Mouse (Mus musculus): ENCODE results near the gene Tbc1d4. TPM values are rescaled to one million over a fixed set of nuclear protein-coding genes. Genes with fewer than 3 reads are reported as not detected.

Gene Tbc1d4
- total RNA-seq (2021) = 10 to 100 TPM in 1 of 2 experiments, 1 to 10 TPM in 1; 6.1 to 12.0 TPM

DNA sequence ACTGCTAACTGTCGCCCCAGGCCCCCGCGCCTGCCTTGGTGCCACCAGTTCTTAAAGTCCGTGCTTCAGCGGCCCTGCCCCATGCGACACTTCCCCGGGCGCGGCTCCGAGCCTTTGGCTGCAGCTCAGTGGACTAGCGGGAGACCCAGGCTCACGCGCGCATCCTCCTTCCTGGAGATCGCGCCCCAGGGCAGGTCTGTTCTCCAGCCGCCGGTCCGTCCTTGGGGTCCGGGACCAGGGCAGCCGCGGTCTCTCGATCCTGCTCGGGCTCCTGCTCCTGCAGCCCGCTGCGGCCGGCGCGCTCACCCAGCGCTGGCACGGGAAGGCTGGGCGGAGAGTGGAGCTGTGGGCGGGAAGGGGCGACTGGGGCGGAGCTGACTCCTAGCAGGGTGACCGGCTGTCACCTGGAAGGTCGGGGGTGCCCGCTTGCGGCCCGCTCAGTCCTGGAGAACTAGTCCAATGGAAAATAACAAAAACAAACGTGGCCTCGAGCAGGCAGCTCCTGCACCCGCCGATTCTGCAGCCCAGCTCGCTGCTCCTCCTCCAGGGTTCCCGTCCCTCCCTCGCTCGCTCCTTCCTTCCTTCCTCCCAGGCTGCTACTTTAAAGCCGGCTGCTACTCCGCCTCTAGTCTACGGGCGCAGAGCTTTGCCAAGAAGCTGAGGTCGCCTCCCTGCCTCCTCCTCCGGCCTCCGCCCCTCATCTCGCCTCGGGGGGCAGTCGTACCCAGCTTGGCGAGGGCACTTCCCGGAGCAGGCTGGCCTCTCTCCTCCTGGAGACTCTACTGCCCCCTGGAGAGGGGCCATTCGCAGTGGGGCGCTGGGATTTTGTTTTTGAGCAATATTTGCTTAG, at the start of gene Tbc1d4:
Tbc1d4 (minus strand) TSS at position 673 of the 850 bp plus-strand sequence.
- intact Hi-C loops (cut with DNase I) = loop anchor here (5.0 kb wide), 2 partner anchors 44 to 91 kb away; partner anchors contain the start of gene Uchl3
- DNase-seq (ENCODE audit: low spot score in 2 of 2) = peak; percentile 66 to 67

DNA sequence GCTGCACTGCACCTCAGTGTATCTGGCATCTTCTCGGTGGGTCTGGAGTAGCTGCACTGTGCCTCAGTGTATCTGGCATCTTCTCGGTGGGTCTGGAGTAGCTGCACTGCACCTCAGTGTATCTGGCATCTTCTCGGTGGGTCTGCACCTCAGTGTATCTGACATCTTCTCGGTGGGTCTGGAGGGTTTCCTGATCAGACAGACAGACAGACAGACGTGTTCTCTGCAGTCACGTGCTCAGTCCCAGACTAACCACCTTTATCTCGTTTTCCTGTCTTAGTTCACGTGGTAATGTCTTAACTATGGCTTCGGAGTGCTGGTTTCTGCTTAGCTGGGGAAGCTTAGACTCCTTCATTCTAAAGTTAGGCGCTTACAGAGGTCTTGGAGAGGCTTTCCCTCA, 47.3 kb upstream of the Tbc1d4 start:
- DNase-seq (ENCODE audit: low spot score in 2 of 2) = no peak
- intact Hi-C loops (cut with DNase I) = no loop called here

DNA sequence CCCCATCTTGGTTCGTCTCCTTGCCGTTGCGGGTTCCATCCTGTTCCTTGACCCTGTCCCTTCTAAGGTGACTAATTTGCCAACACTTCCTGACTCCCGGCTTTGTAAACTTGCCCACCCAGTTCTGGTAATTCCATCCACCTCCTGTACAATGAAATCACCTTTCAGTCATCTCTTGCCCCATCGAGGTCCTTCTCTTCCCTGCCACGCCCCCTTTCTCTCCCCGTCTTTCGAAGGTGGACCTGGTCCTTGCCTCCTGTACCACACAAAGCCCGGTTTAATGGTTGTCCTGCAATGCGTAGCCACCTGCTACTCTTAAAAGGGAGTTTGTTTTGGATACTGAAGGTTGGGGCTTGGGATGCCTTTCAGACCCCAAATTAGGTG, 45.5 kb upstream of the Tbc1d4 start:
- intact Hi-C loops (cut with DNase I) = loop anchor here (5.0 kb wide), 3 partner anchors 47 to 1367 kb away; partner anchors contain the start of gene Tbc1d4
- DNase-seq (ENCODE audit: low spot score in 2 of 2) = no peak

DNA sequence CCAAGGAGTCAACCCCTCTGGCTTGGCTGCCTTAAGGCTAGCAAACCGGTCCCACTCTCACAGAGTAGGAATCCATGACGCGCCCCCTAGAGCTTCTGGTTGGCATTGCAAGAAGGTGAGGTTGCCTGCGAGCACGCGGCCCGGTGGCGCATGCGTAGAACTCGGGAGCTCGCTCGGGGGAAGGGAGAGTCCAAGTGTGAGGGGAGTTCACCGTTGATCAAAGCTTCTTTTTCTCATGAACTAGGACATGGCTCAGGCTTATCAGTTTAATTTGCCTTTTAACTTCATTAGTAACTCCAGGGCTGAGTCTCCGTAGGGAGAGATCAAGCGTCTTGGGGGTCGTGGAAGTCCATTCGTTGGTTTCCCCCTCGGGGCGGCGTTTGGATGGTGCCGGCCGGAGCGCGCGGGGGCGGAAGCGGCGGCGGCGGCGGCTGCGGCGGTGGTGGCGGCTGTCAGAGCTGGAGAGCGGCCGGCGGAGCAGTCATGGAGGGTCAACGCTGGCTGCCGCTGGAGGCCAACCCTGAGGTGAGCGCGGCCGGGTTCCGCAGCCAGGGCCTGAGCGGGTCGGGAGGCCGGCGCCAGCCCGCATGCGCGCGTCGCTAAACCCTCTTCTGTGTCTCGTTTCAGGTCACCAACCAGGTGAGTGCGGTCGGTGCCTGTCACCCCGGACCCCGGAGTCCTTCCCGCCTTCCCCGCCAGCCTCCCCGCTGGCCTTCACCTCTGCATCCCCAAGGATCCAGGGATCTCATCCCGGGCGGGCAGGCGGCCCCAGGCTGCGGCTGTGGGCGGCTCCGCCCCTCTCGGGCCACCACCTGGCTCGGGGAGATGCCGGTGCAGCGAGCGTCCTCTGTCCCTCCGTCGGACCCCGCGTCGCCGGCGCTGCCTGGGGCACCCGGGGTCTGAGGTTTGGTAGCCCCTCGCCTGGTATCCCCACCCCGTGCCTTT, 44.9 kb upstream of the Tbc1d4 start, which contains the start of gene Uchl3:
Uchl3 (plus strand) TSS at position 387 of the 945 bp plus-strand sequence.
- DNase-seq (ENCODE audit: low spot score in 2 of 2) = peak; percentile 93 to 97
- intact Hi-C loops (cut with DNase I) = loop anchor here (5.0 kb wide), 3 partner anchors 47 to 1367 kb away; partner anchors contain the start of gene Tbc1d4

DNA sequence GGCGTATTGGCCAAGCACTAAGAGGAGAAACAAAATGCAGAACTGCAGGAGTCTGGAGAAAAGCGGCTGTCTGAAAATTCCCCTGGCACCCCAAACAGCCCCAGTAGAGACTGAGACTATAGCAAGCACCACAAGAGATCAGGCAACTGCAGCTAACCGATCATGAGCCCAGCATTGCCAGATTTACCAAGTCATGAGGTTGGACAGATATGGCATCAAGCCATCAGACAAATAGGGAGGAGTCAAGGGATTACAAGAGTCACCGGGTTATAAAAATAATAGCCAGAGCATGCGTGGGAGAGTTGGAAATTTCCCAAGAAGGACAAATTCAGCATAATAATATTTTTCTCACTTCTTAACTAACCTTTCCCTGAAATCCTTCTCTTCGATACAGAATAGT, 43.6 kb upstream of the Tbc1d4 start:
- DNase-seq (ENCODE audit: low spot score in 2 of 2) = no peak
- intact Hi-C loops (cut with DNase I) = loop anchor here (5.0 kb wide), 3 partner anchors 45 to 1365 kb away; partner anchors contain the start of gene Tbc1d4

DNA sequence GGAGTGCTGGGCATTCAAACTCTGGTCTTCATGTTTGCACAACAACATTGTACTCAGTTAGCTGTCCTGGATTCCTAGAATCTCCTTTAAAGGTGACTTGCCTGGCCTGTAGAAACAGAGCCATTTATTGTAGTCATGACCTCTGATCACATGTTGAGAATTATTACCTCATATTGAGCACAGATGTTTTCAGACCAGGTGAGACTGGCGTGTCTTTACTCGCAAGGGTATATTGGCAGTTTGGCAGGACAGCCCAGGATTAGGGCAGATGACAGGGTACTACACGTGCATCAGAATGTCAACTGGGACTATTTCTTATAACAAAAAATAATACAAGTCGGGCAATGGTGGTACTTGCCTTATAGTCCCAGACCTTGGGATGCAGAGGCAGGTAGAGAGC, 41.6 kb upstream of the Tbc1d4 start:
- intact Hi-C loops (cut with DNase I) = loop anchor here (5.0 kb wide), 3 partner anchors 43 to 1363 kb away; partner anchors contain the start of gene Tbc1d4

DNA sequence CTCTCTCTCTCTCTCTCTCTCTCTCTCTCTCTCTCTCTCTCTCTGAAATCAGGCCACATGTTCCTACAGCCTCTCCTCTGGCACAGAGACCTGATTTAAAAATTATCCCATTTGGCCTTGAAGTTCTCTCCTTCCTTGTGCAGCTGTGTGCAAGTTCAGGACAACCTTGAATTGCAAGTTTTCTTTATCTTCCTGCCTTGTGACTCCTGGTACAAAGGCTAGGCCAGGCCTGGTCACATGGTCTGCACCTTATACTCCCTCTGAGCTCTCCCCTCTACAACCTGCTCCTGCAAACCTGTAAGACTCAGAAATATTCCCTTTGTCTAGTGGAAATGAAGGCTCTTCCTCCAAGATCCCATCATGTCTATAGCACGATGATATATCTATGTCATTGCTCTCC, 36.0 kb upstream of the Tbc1d4 start:
- intact Hi-C loops (cut with DNase I) = no loop called here

More for the DNA sequence above, 41.6 kb upstream of the Tbc1d4 start:
- no peak for DNase-seq (ENCODE audit: low spot score in 2 of 2)

DNA sequence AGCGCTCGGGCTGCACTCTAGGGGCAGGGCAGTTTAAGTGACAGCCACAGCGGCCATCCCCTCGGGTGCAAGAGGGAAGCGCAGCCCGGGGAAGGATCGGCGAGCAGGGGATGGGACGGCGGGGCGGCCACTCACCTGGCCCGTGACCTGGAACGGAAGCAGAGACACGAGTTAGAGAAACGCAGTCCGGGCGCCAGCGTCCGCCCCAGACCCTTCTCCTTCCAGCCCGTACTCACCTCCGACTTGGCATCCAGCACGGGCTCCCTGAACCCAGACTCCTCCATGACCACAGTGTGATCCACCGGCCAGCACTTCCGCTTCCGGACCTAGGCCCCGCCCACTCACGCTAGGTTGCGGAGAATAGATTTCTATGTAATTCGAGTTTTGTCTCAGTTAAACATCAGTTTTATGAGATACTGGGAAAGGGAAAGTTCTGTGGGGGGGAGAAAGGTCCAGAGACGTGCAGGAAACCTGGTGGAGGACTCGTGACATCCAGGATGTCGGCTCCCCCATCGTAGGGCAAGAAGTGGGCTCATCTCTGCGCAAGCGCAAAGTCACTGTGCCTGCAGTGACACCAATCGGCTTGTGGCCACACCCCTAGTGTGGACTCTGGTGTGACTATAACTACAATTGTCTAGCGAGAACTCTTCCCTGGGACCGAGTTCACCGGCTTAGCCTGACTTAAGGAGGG, 31.3 kb upstream of the Tbc1d4 start, which contains the start of gene Commd6:
Commd6 (minus strand) TSS at position 534 of the 691 bp plus-strand sequence.
- peak; percentile 91 to 93 for DNase-seq (ENCODE audit: low spot score in 2 of 2)
- intact Hi-C loops (cut with DNase I) = no loop called here

More for the DNA sequence above, 36.0 kb upstream of the Tbc1d4 start:
- DNase-seq (ENCODE audit: low spot score in 2 of 2) = no peak

DNA sequence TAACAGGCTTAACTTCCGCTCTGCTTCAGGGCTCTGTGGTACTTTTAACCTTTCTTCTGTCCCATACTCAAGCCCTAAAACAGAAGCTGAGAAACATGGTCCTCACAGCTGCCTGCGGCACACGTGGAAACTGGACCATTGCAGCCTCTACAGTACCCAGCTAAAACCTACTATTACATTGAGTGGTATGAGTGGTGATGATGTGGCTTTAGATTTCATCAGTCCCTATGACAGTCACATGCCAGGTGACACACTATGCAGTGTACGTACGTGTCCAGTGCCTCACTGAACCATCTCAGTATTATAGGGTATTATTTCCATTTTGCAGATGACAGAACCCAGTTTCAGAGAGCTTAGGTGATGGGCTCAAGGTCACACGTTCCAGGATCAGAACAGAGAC, 28.4 kb upstream of the Tbc1d4 start:
- intact Hi-C loops (cut with DNase I) = no loop called here
- no peak for DNase-seq (ENCODE audit: low spot score in 2 of 2)

DNA sequence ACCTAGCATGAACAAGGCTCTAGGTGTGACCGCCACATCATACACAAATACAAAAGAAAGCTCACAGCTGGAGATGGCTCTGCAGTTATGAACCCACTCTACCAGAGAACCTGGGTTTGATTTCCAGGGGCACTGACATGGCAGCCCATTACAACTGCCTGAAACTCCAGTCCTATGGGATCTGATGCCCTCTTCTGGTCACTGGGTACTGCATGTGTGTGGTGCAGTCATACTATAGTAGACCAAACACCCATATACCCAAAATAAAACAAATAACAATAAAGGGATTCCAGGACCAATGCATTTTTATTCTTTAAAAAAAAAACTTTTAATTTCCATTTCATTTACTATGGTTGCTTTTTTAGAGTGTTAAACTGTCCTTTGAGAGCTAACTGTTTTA, 26.8 kb upstream of the Tbc1d4 start:
- no peak for DNase-seq (ENCODE audit: low spot score in 2 of 2)

DNA sequence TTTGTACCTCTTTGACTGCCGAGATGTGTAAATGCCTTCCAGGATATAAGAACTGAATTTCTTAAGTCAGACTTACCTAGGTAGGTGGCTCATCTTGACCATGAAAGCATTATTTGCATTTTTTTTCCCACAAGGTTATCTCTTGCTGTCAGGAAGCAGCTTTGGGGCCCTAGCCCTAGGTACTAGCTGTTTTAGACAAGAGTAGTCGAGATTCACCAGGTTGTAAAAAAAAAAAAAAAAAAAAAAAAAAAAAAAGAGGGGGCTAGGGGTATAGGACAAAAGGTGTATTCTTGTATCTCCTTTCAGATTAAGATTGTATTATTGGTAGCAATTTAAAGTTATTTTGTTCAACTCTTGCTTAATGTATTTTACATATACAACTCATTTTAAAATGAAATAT, 21.6 kb upstream of the Tbc1d4 start:
- intact Hi-C loops (cut with DNase I) = no loop called here
- DNase-seq (ENCODE audit: low spot score in 2 of 2) = no peak

More for the DNA sequence above, 26.8 kb upstream of the Tbc1d4 start:
- intact Hi-C loops (cut with DNase I) = no loop called here

DNA sequence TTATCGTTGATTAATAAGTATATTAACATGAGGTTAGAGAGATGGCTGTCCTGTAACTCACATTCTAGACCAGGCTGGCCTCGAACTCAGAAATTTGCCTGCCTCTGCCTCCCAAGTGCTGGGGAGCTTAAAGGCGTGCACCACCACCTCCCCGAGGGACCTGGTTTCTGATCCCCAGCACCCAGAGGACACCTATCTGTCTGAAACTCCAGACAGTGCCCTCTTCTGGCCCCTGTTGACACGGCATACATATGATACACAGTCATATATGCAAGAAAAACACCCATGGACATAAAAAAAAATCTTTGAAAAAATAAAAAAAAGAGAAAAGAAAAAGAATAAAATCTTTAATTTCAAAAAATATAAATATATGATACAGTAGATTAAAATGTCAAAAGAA, 8.7 kb upstream of the Tbc1d4 start:
- intact Hi-C loops (cut with DNase I) = no loop called here
- DNase-seq (ENCODE audit: low spot score in 2 of 2) = no peak

DNA sequence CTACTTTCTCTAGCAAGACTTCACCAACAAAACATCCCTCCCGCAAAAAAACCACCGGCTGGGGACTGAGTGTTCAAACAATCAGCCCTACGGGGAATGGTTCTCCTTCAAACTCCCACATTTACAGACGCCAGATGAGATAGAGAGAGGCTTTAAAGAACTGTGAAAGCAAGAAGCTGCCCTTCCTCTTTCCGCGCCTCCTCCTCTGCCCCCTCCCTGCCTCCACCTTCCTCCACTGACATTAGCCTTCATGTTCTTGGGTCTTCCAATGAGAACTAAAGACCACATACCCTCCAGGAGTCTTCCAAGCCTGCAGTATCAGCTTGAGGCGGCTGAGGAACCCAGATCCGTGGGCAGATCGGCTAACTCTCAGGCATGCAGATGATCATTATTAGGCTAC, 7.2 kb upstream of the Tbc1d4 start:
- DNase-seq (ENCODE audit: low spot score in 2 of 2) = no peak
- intact Hi-C loops (cut with DNase I) = no loop called here

DNA sequence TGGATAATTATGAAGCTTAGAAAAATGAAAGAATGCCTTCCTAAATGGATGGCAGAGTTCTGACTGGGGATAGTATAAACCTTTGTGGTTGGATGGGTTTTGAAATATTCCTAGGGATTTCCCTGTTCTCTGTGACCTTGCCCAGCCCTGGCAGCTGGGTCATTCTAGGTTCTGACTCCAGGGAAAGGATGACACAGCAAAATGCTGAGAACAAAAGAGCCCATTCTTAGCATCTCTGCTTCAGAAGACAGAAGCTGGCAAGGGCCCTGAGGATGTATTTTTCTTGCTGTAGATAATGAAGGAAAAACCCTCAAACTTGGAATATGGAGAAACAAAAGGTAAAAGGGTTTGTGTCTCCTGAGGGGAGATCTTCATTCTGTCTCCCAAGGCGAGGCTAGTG, 4.2 kb upstream of the Tbc1d4 start:
- intact Hi-C loops (cut with DNase I) = no loop called here
- no peak for DNase-seq (ENCODE audit: low spot score in 2 of 2)

DNA sequence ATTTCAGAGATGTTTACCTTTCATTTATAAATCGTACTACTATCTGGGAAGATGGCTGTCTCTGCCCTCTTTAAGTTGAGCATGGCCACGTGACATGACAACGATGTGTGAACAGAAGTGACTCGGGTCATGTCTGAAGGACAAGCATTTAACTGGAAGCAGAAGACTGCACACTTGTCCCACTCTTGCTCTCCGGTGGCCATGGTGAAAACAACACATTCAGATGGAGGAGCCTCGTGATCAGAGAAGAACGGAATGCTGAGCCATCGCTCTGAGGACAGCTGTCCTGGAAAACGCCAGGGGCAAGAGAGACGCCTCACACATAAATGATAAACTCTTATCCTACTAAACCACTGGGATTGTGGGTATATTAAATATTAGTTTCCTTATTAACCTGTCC, 1.7 kb upstream of the Tbc1d4 start:
- no peak for DNase-seq (ENCODE audit: low spot score in 2 of 2)
- intact Hi-C loops (cut with DNase I) = no loop called here

DNA sequence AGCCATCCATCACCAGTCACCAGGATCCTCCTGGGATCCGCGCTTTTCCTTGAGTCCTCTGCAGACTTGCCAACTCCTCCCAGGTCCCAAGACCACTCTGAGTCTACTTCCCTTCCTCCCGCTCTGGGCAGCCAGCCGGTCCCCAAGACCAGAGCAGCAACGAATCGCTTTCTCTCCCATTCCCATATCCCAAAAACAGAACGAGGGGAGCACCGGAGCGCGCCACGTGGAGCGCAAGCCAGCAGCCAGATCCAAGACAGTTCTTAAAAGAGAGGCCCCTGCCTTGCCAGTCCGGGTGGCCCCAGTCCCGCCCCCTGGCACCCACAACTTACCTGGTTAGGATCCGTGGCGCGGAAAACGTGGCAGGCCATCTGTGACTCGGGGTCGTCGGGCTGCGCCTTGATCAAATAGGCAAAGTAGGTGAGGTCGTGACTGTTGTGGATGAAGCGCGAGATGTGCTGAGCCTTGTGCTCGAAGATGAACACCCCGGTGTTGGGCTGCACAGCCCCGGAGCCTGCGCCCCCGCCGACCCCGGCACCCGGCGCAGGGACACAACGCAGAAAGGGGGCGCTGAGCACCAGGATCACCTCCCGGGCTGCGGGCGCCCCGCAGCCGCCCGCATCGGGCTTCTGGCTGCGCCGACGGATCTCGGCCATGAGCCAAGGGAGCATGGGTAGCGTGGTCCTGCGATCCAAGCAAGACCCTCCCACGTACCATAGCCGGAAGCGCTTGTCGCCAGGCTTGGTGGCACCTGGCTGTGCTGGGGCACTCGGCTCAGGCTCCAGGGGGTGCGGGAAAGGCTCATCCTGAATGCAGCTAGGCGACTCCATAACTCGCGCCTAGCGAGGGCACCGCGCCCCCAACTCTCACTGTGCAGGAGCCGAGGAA, 1.1 kb downstream of the Tbc1d4 start:
- peak; percentile 17 to 19 for DNase-seq (ENCODE audit: low spot score in 2 of 2)
- intact Hi-C loops (cut with DNase I) = loop anchor here (5.0 kb wide), 2 partner anchors 44 to 91 kb away; partner anchors contain the start of gene Uchl3

DNA sequence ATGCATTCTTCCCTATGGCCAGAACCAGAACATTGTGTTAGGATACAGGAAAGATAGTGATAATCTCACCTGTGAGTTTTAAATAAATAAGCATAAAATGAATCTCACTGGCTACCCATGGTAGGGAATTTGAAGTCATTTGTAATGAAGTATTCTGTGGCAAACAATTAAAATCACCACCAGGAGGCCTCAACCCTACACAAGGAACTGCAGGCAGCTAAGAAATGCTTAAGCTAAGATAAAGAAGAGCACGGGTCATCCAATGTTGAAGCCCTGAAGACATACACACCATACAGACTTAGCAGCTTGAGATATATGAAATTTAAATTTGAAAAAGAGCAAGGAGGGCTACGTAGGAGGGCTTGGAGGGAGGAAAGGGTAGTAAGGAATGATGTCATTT, 3.1 kb downstream of the Tbc1d4 start:
- DNase-seq (ENCODE audit: low spot score in 2 of 2) = no peak
- intact Hi-C loops (cut with DNase I) = loop anchor here (5.0 kb wide), 2 partner anchors 46 to 89 kb away; partner anchors contain the start of gene Uchl3

DNA sequence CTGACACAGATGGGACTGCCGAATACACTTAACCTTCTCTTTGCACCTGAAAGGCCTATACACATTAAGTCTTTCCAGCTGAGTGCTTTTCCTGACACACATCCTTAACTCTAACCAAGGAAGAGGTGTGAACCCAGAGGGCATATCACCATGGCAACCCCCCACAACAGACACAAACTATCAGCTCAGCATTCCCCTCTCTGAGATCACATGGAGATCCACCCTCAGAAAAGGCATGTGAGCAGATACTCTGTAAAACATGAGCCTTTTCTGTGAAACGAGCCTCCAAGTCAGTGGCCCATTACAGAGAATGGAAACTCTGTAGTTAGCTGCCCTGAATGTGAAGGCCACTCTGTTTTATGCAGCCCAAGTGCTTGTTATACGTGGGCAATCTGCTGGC, 6.1 kb downstream of the Tbc1d4 start:
- DNase-seq (ENCODE audit: low spot score in 2 of 2) = no peak
- intact Hi-C loops (cut with DNase I) = no loop called here
